Mouse (Mus musculus): Measurements from ENCODE around the gene Zfp738. TPM values are rescaled to one million over a fixed set of nuclear protein-coding genes. Genes with fewer than 3 reads are reported as not detected.

Gene Zfp738
- polyA plus RNA-seq, 1 experiment from 2014 or later = 7.5 TPM

- Histone ChIP-seq H3K4me2 (ENCODE audit: low read length) (no peak overlapping the region), H3K27ac (no peak overlapping the region)
These were observed 76.8 kb downstream of the Zfp738 start for GRCm38 (mm10) chr13:67610108-67610507.

GRCm38 (mm10) chr13:67609066-67609876 lies 77.6 kb downstream of the Zfp738 start, which contains the start of gene Zfp729b:
TSS of gene Zfp729b (minus strand) at chr13:67609707.
- Histone ChIP-seq H3K9ac (ENCODE audit: low read depth, low read length) (peak within 1 kb of the TSS; percentile 80), H3K27ac (peak within 1 kb of the TSS; percentile 89), H3K9me3 (replicated peaks; ENCODE audit: low read length) (no peaks in the 10 kb centered on the region), H3K4me3 (replicated peaks; ENCODE audit: low read depth, low read length) (peak within 1 kb of the TSS; percentile 81), H3K4me1 (replicated peaks; ENCODE audit: insufficient read depth, low read length) (peaks cover 4% of the 10 kb centered on the region; the same call in 1 of the 2 replicates), H3K4me2 (ENCODE audit: low read length) (peak within 1 kb of the TSS; percentile 61), H3K36me3 (ENCODE audit: insufficient read depth, low read length) (no peaks in the 10 kb centered on the region), H3K27me3 (ENCODE audit: insufficient read depth, low read length) (no peaks in the 10 kb centered on the region)
- DNase-seq (ENCODE audit: low spot score) (peak; percentile 91), ATAC-seq (replicated peaks; ENCODE audit: low FRiP score, low read depth) (peak; percentile 97)
- WGBS = 1% methylated on average over 20 of the region's 20 CpGs
- peak; percentile 66 for TF ChIP-seq CTCF (IDR thresholded peaks at IDR 0.05; ENCODE audit: low read depth)

More at GRCm38 (mm10) chr13:67610108-67610507, 76.8 kb downstream of the Zfp738 start:
- ATAC-seq (replicated peaks; ENCODE audit: low FRiP score, low read depth) (no peak), DNase-seq (ENCODE audit: low spot score) (peak; percentile 3)
- peaks cover 4% of the 10 kb centered on the region; the same call in 1 of the 2 replicates for H3K4me1 ChIP-seq (replicated peaks; ENCODE audit: insufficient read depth, low read length)
- no peak overlapping the region for H3K4me3 ChIP-seq (replicated peaks; ENCODE audit: low read depth, low read length)
- no peaks in the 10 kb centered on the region for H3K9me3 ChIP-seq (replicated peaks; ENCODE audit: low read length)
- 82% methylated on average over 4 of the region's 4 CpGs for WGBS
- H3K36me3 ChIP-seq (ENCODE audit: insufficient read depth, low read length) = no peaks in the 10 kb centered on the region
- no peak for TF ChIP-seq CTCF (IDR thresholded peaks at IDR 0.05; ENCODE audit: low read depth)
- no peaks in the 10 kb centered on the region for H3K27me3 ChIP-seq (ENCODE audit: insufficient read depth, low read length)
- H3K9ac ChIP-seq (ENCODE audit: low read depth, low read length) = no peak overlapping the region

Other genes starting within 250 kb of the Zfp738 start
- 9.7 TPM in 2 replicates for gene Zfp874a, start 235.4 kb downstream of the Zfp738 start, polyA plus RNA-seq (2015; fragmentation: Nextera tagmentation; extraction: Ambion mirVana)
- gene Zfp874b, start 202.8 kb downstream of the Zfp738 start, polyA plus RNA-seq (2015; fragmentation: Nextera tagmentation; extraction: Ambion mirVana) = 3.1 and 3.4 TPM in 2 replicates
- gene Zfp58, start 186.5 kb downstream of the Zfp738 start, polyA plus RNA-seq (2015; fragmentation: Nextera tagmentation; extraction: Ambion mirVana) = 10.9 and 13.7 TPM in 2 replicates
- not detected in 2 replicates for gene Gm26965, start 160.9 kb downstream of the Zfp738 start, polyA plus RNA-seq (2015; fragmentation: Nextera tagmentation; extraction: Ambion mirVana)
- 30.4 and 38.3 TPM in 2 replicates for gene Zfp87, start 160.9 kb downstream of the Zfp738 start, polyA plus RNA-seq (2015; fragmentation: Nextera tagmentation; extraction: Ambion mirVana)
- 9.0 and 9.8 TPM in 2 replicates for gene Zfp748, start 133.2 kb downstream of the Zfp738 start, polyA plus RNA-seq (2015; fragmentation: Nextera tagmentation; extraction: Ambion mirVana)
- 3.8 TPM in 2 replicates for gene Zfp729b, start 77.4 kb downstream of the Zfp738 start, polyA plus RNA-seq (2015; fragmentation: Nextera tagmentation; extraction: Ambion mirVana)
- 0.08 TPM in 1 of 2 replicates, not detected in the other for gene Gm49345, start 49.3 kb downstream of the Zfp738 start, polyA plus RNA-seq (2015; fragmentation: Nextera tagmentation; extraction: Ambion mirVana)
- gene Zfp729a, start 49.3 kb downstream of the Zfp738 start, polyA plus RNA-seq (2015; fragmentation: Nextera tagmentation; extraction: Ambion mirVana) = 2.5 and 3.3 TPM in 2 replicates
- 3.7 and 4.1 TPM in 2 replicates for gene Zfp65, start 42.1 kb upstream of the Zfp738 start, polyA plus RNA-seq (2015; fragmentation: Nextera tagmentation; extraction: Ambion mirVana)
- gene Zfp85, start 68.2 kb upstream of the Zfp738 start, polyA plus RNA-seq (2015; fragmentation: Nextera tagmentation; extraction: Ambion mirVana) = 5.3 and 5.4 TPM in 2 replicates
- gene Zfp493, start 92.6 kb upstream of the Zfp738 start, polyA plus RNA-seq (2015; fragmentation: Nextera tagmentation; extraction: Ambion mirVana) = 1.6 TPM in 2 replicates
- gene Zfp273, start 126.7 kb upstream of the Zfp738 start, polyA plus RNA-seq (2015; fragmentation: Nextera tagmentation; extraction: Ambion mirVana) = 6.9 and 7.1 TPM in 2 replicates
- gene Gm10037, start 144.0 kb upstream of the Zfp738 start, polyA plus RNA-seq (2015; fragmentation: Nextera tagmentation; extraction: Ambion mirVana) = 2.2 and 2.5 TPM in 2 replicates
- gene BC048507, start 176.3 kb upstream of the Zfp738 start, polyA plus RNA-seq (2015; fragmentation: Nextera tagmentation; extraction: Ambion mirVana) = not detected in 2 replicates

Data from kidney, postnatal 0 days (tissue).